Mouse (Mus musculus): ENCODE measurements at regions not wholly inside any gene's neighbourhood (a gene's known extent, or its start where the extent isn't known, plus 50 kb on each side); places are given as distances from the start of the nearest gene placed in this dataset.

GRCm38 (mm10) chr12:27062511-27063264 is 279.7 kb downstream of the Sox11 start:
- DNase-seq (ENCODE audit: low spot score in 2 of 2) = no peak

GRCm38 (mm10) chr12:27062061-27062461 is 280.3 kb downstream of the Sox11 start:
- peak in 1 of 2 experiments; percentile 36 for DNase-seq (ENCODE audit: low spot score in 2 of 2)

DNA sequence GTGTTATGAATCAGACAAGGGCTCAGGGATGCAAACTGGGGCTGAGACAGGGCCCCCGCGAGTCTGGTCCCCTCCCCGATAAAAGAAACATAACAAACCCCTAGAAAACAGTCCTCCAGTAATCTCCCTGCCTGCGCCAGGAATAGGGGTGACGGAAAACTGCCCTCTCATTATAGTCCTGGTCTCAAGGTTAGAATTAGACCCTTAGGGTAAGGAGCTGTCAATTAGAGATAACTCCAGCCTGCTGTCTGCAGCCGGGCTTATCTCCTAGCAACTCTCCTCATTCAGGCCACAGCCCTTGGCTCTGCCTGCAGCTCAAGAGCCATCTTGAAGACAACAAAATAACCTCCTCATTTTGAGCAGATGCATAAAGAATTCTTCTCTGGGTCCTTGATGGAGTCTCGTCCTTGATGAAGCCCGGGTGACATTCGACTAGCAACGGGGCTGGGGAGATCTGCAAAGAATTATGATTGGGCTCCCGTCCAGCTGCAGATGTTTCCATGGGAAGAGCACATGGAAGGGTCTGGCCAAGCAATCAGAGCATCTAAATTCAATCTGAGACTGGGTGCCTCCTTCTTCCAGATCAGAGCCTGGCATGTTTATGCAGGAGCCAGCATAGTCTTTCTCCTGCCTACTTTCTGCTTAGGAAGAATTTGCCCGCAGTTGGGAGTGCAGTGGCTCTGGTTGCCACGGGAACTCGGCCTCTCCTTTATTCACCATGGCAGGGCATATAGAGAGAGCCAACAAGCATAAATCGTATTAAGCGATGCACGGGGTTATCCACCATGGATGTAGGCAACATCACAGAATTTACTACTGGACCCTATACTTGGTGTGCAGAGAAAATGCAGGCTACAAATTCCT is 281.2 kb downstream of the Sox11 start:
- DNase-seq (ENCODE audit: low spot score in 2 of 2) = peak in 1 of 2 experiments; percentile 43

DNA sequence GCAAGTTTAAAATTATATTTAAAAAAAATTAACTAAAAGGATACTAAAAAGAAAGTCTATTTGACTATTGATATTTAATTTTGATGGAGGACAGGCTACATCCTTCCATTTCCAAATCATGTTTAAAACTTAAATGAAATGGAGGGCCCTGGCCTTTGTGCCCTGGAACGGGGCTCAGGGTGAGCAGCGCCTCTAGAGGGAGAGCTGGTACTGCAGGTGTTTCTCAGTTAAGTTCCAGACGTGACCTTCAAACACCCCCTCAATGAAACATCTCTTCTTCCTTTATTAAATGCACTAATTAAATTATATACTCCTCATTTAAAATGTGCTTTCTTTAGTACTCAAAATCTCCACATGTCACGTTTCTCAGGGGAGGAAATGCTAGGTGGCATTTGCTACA is 282.5 kb downstream of the Sox11 start:
- no peak for DNase-seq (ENCODE audit: low spot score in 2 of 2)

DNA sequence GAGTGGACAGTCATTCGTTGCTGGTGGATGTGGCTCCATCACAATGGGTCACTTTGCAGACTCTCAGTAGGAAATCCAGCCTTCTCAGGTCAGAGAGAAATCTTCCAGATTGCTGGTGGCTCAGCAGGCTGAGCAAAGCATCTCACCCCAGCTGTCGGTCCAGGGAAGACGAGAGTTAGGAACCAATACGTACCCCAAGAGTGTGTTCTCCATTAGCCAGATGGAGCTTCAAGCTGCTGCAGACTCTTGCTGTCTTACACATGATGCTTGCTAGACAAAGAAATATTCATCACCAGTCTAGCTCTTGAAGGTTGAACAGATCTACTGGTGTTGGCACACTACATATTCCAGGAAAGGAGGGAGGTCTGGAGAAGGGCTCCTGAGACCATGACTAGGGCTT is 288.0 kb downstream of the Sox11 start:
- no peak for DNase-seq (ENCODE audit: low spot score in 2 of 2)

GRCm38 (mm10) chr12:27037922-27038321 is 304.5 kb downstream of the Sox11 start:
- no peak for DNase-seq (ENCODE audit: low spot score in 2 of 2)

DNA sequence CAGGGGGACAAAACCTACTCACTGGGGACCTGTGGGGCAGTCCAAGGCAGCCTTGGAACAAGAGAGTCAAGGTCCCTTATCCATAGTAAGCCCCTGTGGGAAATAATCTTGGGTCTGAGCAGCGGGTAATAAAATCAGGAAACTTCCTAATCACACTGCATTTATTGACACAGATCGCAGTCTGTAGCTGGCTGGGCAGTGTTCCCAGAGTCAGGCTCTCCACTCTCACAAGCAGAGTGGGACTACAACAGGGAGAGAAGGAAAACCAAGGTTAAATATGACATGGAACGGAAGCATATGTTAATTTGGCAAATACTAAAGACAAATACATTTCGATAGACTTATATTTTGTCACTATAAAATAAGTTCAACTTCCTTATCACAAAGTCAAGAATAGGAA is 322.6 kb downstream of the Sox11 start:
- no peak for DNase-seq (ENCODE audit: low spot score in 2 of 2)

GRCm38 (mm10) chr12:27018366-27018765 is 324.0 kb downstream of the Sox11 start:
- no peak for DNase-seq (ENCODE audit: low spot score in 2 of 2)

DNA sequence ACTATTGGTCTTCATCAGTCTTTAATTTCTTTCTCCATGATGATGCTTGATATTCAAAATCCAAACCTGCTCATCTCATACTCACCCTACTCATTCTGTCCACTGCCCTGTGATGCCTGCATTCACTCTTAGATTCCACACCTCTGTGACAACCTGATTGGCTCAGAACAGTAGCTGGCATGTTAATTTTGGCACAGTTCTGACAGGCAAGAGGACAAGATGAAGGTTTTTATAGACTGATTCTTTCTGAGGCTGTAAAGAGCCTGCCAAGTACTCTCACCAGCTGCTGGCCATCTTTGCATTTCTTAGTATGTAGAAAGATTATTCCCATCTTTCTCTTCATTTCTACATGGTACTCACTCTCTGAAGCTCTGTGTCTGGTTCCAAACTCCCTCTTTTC is 343.1 kb downstream of the Sox11 start:
- DNase-seq (ENCODE audit: low spot score in 2 of 2) = no peak

DNA sequence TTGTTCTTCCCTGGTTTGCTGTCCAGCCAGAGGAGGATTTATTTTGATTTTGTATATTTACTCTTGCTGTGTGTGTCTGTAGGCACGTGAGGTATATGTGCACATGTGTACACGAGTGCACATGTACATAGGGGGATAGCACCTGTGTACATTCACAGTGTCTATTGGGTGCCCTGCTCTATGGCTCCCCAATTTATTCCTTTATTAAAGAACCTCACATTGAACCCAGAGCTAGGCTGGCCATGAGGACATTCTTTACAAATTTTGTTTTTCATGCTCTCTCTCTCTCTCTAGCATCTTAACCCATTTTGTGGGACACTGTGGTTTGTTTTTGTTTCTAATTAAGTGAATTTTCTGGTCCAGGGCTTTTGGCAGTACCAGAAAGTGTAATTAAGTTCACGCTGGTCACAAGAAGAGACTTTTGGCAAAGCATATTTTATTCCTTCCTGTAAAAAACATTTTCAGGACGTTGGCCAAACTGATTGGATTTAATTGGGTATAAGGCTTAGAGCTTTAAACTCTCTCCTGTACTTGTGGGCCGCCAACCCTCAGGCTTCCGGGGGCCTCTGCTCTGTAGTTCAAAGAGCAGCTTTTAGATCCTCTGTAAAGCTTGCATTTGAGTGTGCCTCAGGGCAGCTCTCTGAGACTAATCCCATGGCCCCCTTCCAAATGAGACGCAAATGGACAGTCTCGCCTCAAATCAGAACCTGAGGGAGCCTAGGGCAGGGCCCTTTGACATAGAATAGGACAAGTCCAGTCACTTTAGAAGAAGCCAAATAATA is 365.9 kb downstream of the Sox11 start:
- DNase-seq (ENCODE audit: low spot score in 2 of 2) = no peak

DNA sequence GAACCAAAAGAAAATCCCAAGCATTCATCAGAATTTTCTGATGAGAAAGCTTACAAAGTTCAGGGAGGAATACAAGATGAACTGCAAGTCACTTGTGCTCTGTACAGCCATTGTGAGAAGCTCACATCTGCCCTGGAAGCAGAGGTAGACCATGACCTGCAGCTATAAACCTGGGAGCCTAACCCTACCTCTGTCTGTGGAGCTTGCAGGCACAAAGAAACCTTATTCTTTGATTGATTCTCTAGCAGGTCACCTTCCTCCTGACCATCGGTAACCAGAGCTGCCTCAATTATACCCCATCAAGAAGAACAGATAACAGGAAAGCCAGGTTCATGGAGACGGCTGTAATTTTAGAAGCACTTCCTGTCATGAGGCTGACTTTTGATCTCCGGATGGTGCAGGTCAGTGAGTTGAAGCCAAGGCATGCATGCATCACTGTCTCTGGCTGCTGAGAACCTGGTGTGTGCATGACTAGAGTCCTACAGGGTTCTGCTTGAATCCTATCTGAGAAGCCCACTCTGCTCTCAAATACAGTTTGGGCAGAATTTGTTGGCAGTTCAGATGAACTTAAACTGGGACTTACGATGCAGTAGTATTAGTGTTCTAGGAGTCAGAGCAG is 369.8 kb downstream of the Sox11 start:
- DNase-seq (ENCODE audit: low spot score in 2 of 2) = no peak

GRCm38 (mm10) chr12:26967018-26967737 is 375.2 kb downstream of the Sox11 start:
- DNase-seq (ENCODE audit: low spot score in 2 of 2) = no peak

- no peak for DNase-seq (ENCODE audit: low spot score in 2 of 2)
Measured at GRCm38 (mm10) chr12:26963917-26964316, 378.5 kb downstream of the Sox11 start.

- no peak for DNase-seq (ENCODE audit: low spot score in 2 of 2)
Measured at GRCm38 (mm10) chr12:26939831-26940230, 402.5 kb downstream of the Sox11 start.

DNA sequence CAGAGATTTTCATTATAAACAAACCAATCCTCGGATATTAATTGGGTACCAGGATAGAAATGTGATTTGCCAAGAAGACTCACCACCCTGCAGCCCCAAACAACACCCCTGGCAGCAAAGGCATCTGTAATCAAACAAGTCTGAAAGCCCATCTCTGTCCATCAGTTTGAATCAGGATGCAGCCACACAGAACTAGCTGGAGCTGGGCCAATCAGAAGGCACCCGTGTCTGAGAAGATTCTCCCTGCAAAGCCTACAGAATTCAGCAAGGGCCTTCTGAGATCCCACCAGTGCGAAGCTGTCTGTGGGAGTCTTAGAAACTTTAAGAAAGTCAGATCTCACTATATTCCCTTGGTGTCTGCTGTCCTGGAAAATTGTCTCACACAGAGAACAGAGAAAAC is 404.5 kb downstream of the Sox11 start:
- no peak for DNase-seq (ENCODE audit: low spot score in 2 of 2)

- DNase-seq (ENCODE audit: low spot score in 2 of 2) = no peak
Measured at GRCm38 (mm10) chr12:26936696-26937458, 405.5 kb downstream of the Sox11 start.

DNA sequence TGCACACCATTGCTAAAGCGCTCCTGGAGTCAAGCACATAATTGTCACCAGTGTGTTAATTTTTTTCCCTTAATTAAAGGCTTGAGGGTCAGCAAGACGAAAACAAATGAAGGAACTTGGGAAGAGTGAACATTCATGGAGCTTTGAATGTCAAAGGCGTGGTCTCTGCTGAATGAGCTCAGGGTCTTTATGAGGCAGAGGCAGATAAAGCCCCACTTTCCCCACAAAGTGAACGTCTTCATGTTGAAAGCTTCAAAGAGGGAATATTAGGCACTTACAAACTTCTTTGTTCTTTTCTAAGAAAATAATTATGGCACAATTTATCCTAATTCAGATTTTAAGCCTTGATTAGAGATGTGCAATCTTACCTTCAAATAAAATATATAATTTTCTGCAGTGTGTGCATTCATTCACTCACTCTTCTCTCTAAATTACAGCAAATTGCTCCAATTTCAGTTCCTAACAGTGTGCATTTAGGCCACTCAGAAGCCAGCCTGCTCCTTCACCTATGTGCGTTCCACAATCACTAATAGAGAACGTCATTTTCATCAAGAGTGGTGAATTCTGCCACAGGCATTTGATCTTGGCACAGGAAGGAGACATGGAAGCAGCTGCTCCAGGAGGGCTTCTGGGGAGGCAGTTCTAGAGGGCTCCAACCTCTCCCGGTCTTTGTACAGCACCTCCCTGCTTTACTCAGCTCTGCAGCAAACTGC is 412.1 kb downstream of the Sox11 start:
- no peak for DNase-seq (ENCODE audit: low spot score in 2 of 2)

DNA sequence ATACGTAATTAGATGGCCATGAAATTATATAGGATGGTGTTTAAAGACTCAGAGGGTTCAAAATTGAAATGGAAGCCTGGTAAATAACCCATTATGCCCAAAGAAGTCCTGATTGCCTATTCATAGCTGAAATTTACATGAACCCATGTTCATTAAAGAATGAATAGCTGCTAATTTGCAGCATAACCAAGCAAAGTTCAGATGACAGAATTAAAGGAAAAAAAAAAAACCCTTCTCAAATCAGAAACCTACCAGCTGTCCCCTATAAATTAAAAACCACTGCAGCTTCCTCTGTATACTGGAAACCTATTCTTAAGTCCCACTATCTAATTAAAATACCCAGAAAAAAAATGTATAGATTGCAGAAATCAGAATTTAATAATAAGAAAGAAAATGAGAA is 436.2 kb downstream of the Sox11 start:
- DNase-seq (ENCODE audit: low spot score in 2 of 2) = no peak

- DNase-seq (ENCODE audit: low spot score in 2 of 2) = no peak
Measured at GRCm38 (mm10) chr12:26903894-26904272, 434.9 kb downstream of the Cmpk2 start.

Data from frontal cortex, postnatal 10 days (tissue).